Mouse (Mus musculus): ENCODE measurements around the gene Slc1a2. TPM values are rescaled to one million over a fixed set of nuclear protein-coding genes. Genes with fewer than 3 reads are reported as not detected.

Gene Slc1a2
- polyA plus RNA-seq, 1 experiment from 2014 or later = 0.47 TPM

DNA sequence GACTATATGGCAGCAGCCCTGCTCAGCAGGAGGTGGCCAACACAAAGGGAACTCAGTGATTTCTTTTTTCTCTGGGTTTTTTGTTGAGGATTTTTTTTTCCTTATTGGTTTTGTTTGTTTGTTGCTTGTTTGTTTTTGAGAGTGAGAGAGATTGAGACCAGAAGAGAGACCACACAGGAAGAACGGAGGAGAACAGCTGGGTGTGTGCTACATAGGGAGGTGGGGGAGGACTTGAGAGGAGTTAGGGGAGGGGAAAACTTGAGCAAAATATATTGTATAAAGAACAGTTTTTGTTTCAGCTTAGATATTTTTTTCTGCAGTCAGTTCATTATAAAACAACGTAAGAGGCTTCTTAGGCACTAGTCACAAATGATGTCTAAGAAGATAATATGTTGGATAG is 139.7 kb downstream of the Slc1a2 start:
- Histone ChIP-seq H3K4me3 (no peak overlapping the region), H3K9ac (no peak overlapping the region), H3K9me3 (replicated peaks) (no peaks in the 10 kb centered on the region), H3K4me2 (no peak overlapping the region), H3K27me3 (replicated peaks) (no peaks in the 10 kb centered on the region), H3K4me1 (replicated peaks) (no peaks in the 10 kb centered on the region), H3K36me3 (no peaks in the 10 kb centered on the region), H3K27ac (ENCODE audit: poor library complexity, severe bottlenecking) (no peak overlapping the region)
- 61% methylated on average over 2 of the region's 2 CpGs for WGBS
- no peak for ATAC-seq (ENCODE audit: insufficient number of reproducible peaks, low FRiP score)

DNA sequence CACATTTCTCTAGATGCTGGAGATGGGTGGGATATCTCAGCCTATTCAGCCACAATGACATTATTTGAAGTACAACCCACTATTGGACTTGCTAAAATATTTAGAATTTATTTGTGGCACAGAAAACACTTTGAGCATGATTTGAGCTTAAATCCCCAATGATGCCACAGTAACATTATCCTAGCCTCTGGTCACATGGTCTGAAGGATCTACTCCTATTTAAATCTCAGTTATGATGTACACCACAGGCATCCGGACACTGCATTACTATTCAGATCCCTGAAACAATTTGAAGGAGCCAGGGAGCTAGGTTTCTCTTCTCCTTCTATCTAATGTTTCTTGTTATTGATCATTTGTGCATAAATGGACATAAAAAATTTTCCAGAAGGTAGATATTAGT is 143.4 kb downstream of the Slc1a2 start:
- H3K36me3 ChIP-seq = no peaks in the 10 kb centered on the region
- no peak overlapping the region for H3K27ac ChIP-seq (ENCODE audit: poor library complexity, severe bottlenecking)
- no peak overlapping the region for H3K4me2 ChIP-seq
- WGBS = 76% methylated on average over 1 of the region's 1 CpGs
- H3K4me3 ChIP-seq = no peak overlapping the region
- no peaks in the 10 kb centered on the region for H3K27me3 ChIP-seq (replicated peaks)
- no peaks in the 10 kb centered on the region for H3K9me3 ChIP-seq (replicated peaks)
- ATAC-seq (ENCODE audit: insufficient number of reproducible peaks, low FRiP score) = no peak
- no peak overlapping the region for H3K9ac ChIP-seq
- no peaks in the 10 kb centered on the region for H3K4me1 ChIP-seq (replicated peaks)

- WGBS = 24% methylated on average over 2 of the region's 2 CpGs
Measured at GRCm38 (mm10) chr2:102804109-102804508, 145.7 kb downstream of the Slc1a2 start.

DNA sequence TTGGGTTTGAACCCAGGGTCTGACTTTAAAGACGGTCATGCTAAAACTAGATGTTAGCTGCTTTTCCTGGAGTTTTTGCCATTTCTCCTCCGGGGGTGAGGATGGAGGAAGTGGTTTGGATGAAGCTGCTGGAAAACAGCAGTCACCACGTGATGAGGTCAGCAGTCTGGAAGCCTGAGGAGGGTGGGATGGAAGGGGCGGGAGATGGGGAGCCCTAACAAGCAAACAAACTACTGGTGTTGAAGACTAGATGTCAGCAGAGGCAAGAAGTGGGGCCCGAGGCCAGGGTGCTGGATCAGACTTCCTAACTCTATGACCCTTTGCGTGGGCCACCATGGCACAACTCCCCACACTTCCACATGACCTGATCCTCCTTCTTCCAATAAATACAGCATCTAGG is 146.8 kb downstream of the Slc1a2 start:
- no peaks in the 10 kb centered on the region for H3K4me1 ChIP-seq (replicated peaks)
- 57% methylated on average over 6 of the region's 6 CpGs for WGBS
- H3K4me2 ChIP-seq = no peak overlapping the region
- H3K9ac ChIP-seq = no peak overlapping the region
- H3K27ac ChIP-seq (ENCODE audit: poor library complexity, severe bottlenecking) = no peak overlapping the region
- no peaks in the 10 kb centered on the region for H3K27me3 ChIP-seq (replicated peaks)
- no peaks in the 10 kb centered on the region for H3K36me3 ChIP-seq
- H3K4me3 ChIP-seq = no peak overlapping the region
- ATAC-seq (ENCODE audit: insufficient number of reproducible peaks, low FRiP score) = no peak
- H3K9me3 ChIP-seq (replicated peaks) = no peaks in the 10 kb centered on the region

More at GRCm38 (mm10) chr2:102804109-102804508, 145.7 kb downstream of the Slc1a2 start:
- Histone ChIP-seq H3K9me3 (replicated peaks) (no peaks in the 10 kb centered on the region), H3K27me3 (replicated peaks) (no peaks in the 10 kb centered on the region), H3K4me3 (no peak overlapping the region), H3K36me3 (no peaks in the 10 kb centered on the region), H3K27ac (ENCODE audit: poor library complexity, severe bottlenecking) (no peak overlapping the region), H3K9ac (no peak overlapping the region), H3K4me2 (no peak overlapping the region), H3K4me1 (replicated peaks) (no peaks in the 10 kb centered on the region)
- no peak for ATAC-seq (ENCODE audit: insufficient number of reproducible peaks, low FRiP score)

GRCm38 (mm10) chr2:102805761-102806496 is 147.5 kb downstream of the Slc1a2 start:
- no peak overlapping the region for H3K9ac ChIP-seq
- WGBS = 80% methylated on average over 4 of the region's 4 CpGs
- no peak overlapping the region for H3K4me3 ChIP-seq
- no peaks in the 10 kb centered on the region for H3K36me3 ChIP-seq
- H3K9me3 ChIP-seq (replicated peaks) = no peaks in the 10 kb centered on the region
- H3K27ac ChIP-seq (ENCODE audit: poor library complexity, severe bottlenecking) = no peak overlapping the region
- no peaks in the 10 kb centered on the region for H3K4me1 ChIP-seq (replicated peaks)
- no peak overlapping the region for H3K4me2 ChIP-seq
- no peak for ATAC-seq (ENCODE audit: insufficient number of reproducible peaks, low FRiP score)
- no peaks in the 10 kb centered on the region for H3K27me3 ChIP-seq (replicated peaks)

- Histone ChIP-seq H3K9me3 (replicated peaks) (no peaks in the 10 kb centered on the region), H3K9ac (no peak overlapping the region), H3K27me3 (replicated peaks) (no peaks in the 10 kb centered on the region), H3K4me2 (no peak overlapping the region), H3K4me3 (no peak overlapping the region), H3K4me1 (replicated peaks) (no peaks in the 10 kb centered on the region), H3K36me3 (peaks cover 5% of the 10 kb centered on the region; the same call in 1 of the 2 replicates), H3K27ac (ENCODE audit: poor library complexity, severe bottlenecking) (no peak overlapping the region)
- ATAC-seq (ENCODE audit: insufficient number of reproducible peaks, low FRiP score) = no peak
- WGBS = 37% methylated on average over 3 of the region's 3 CpGs
Measured at GRCm38 (mm10) chr2:102807633-102808032, 149.2 kb downstream of the Slc1a2 start.

- no peak overlapping the region for H3K4me3 ChIP-seq
- peaks cover 12% of the 10 kb centered on the region for H3K36me3 ChIP-seq
- WGBS = 85% methylated on average over 1 of the region's 1 CpGs
- no peaks in the 10 kb centered on the region for H3K4me1 ChIP-seq (replicated peaks)
- no peak overlapping the region for H3K4me2 ChIP-seq
- H3K27me3 ChIP-seq (replicated peaks) = no peaks in the 10 kb centered on the region
- no peak overlapping the region for H3K9ac ChIP-seq
- no peaks in the 10 kb centered on the region for H3K9me3 ChIP-seq (replicated peaks)
- no peak for ATAC-seq (ENCODE audit: insufficient number of reproducible peaks, low FRiP score)
- H3K27ac ChIP-seq (ENCODE audit: poor library complexity, severe bottlenecking) = no peak overlapping the region
Measured at GRCm38 (mm10) chr2:102809436-102809835, 151.0 kb downstream of the Slc1a2 start.

GRCm38 (mm10) chr2:102812756-102813155 is 154.3 kb downstream of the Slc1a2 start:
- ATAC-seq (ENCODE audit: insufficient number of reproducible peaks, low FRiP score) = no peak
- no peak overlapping the region for H3K4me3 ChIP-seq
- 73% methylated on average over 4 of the region's 4 CpGs for WGBS
- H3K9me3 ChIP-seq (replicated peaks) = no peaks in the 10 kb centered on the region
- H3K36me3 ChIP-seq = peaks cover 22% of the 10 kb centered on the region
- no peaks in the 10 kb centered on the region for H3K27me3 ChIP-seq (replicated peaks)
- no peaks in the 10 kb centered on the region for H3K4me1 ChIP-seq (replicated peaks)
- no peak overlapping the region for H3K4me2 ChIP-seq
- no peak overlapping the region for H3K27ac ChIP-seq (ENCODE audit: poor library complexity, severe bottlenecking)
- no peak overlapping the region for H3K9ac ChIP-seq

GRCm38 (mm10) chr2:102815289-102815809 is 156.9 kb downstream of the Slc1a2 start:
- 74% methylated on average over 6 of the region's 6 CpGs for WGBS

GRCm38 (mm10) chr2:102820225-102820711 is 161.8 kb downstream of the Slc1a2 start:
- Histone ChIP-seq H3K27ac (ENCODE audit: poor library complexity, severe bottlenecking) (no peak overlapping the region), H3K4me3 (no peak overlapping the region), H3K36me3 (peaks cover 54% of the 10 kb centered on the region), H3K9me3 (replicated peaks) (no peaks in the 10 kb centered on the region), H3K4me2 (no peak overlapping the region), H3K27me3 (replicated peaks) (no peaks in the 10 kb centered on the region), H3K4me1 (replicated peaks) (no peaks in the 10 kb centered on the region), H3K9ac (no peak overlapping the region)
- WGBS = 81% methylated on average over 5 of the region's 5 CpGs
- ATAC-seq (ENCODE audit: insufficient number of reproducible peaks, low FRiP score) = no peak

More at GRCm38 (mm10) chr2:102815289-102815809, 156.9 kb downstream of the Slc1a2 start:
- Histone ChIP-seq H3K4me3 (no peak overlapping the region), H3K4me1 (replicated peaks) (no peaks in the 10 kb centered on the region), H3K27me3 (replicated peaks) (no peaks in the 10 kb centered on the region), H3K27ac (ENCODE audit: poor library complexity, severe bottlenecking) (no peak overlapping the region), H3K36me3 (peaks cover 39% of the 10 kb centered on the region), H3K4me2 (no peak overlapping the region), H3K9me3 (replicated peaks) (no peaks in the 10 kb centered on the region), H3K9ac (no peak overlapping the region)
- ATAC-seq (ENCODE audit: insufficient number of reproducible peaks, low FRiP score) = no peak

GRCm38 (mm10) chr2:102820790-102821189 is 162.3 kb downstream of the Slc1a2 start:
- peaks cover 50% of the 10 kb centered on the region for H3K36me3 ChIP-seq
- no peaks in the 10 kb centered on the region for H3K9me3 ChIP-seq (replicated peaks)
- WGBS = 82% methylated on average over 8 of the region's 8 CpGs
- no peak overlapping the region for H3K4me3 ChIP-seq
- no peak for ATAC-seq (ENCODE audit: insufficient number of reproducible peaks, low FRiP score)
- H3K4me2 ChIP-seq = no peak overlapping the region
- no peaks in the 10 kb centered on the region for H3K27me3 ChIP-seq (replicated peaks)
- no peaks in the 10 kb centered on the region for H3K4me1 ChIP-seq (replicated peaks)
- H3K9ac ChIP-seq = no peak overlapping the region
- no peak overlapping the region for H3K27ac ChIP-seq (ENCODE audit: poor library complexity, severe bottlenecking)

All from heart, embryonic 12.5 days (tissue).